Mouse (Mus musculus): ENCODE results near the gene Bfsp1. TPM values are rescaled to one million over a fixed set of nuclear protein-coding genes. Genes with fewer than 3 reads are reported as not detected.

Gene Bfsp1
- polyA plus RNA-seq, 1 experiment from 2014 or later, result 1.1 TPM

DNA sequence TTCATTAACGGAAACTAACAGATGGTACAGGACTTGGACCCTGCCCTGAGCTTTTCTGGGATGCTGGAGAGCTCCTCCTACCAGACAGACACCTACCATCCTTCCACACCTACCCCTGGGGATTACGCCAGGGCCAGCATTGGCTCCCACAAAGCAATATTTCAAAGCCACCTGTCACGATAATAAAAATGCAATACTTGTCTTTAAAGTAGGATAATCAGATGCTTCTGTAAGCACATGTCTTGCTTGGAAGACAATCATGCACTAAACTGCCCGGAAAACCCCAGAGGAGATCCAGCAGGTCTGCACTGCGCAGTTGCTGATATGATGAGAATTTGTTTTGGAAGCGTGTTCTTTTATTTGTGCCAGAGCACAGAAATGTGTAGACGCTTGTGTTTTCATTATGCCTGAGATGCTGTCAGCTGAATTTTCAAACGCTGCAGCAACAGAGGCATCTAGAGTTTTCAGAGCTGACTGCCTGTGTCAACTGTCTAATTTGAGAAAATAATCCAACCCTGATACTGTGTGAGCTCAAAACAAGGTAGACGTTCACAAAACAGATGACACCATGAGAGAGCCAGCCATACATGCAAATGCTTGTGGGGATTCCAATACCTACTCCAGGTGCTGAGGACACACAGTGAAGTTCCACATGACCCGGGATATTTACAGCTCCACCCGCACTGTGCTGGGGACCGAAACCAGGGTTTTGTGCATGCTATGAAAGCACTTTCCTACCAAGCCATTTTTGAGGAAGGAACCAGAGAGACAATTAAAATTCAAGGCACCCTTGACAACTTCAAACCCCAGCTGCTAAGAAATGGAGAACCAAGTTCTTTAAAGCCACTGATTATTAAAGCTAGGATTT, 11.4 kb downstream of the Bfsp1 start:
- Histone ChIP-seq H3K4me3 (replicated peaks) (no peak overlapping the region), H3K4me1 (replicated peaks) (no peaks in the 10 kb centered on the region), H3K27ac (no peak overlapping the region), H3K4me2 (replicated peaks) (no peak overlapping the region), H3K36me3 (no peaks in the 10 kb centered on the region), H3K9me3 (no peaks in the 10 kb centered on the region), H3K9ac (replicated peaks) (0 out of 2 replicates have a peak overlapping the region, but pooled peaks have one; percentile 28), H3K27me3 (no peaks in the 10 kb centered on the region)
- peak; percentile 51; the same call in 1 of the 2 replicates for ATAC-seq
- WGBS, result 84% methylated on average over 12 of the region's 12 CpGs

DNA sequence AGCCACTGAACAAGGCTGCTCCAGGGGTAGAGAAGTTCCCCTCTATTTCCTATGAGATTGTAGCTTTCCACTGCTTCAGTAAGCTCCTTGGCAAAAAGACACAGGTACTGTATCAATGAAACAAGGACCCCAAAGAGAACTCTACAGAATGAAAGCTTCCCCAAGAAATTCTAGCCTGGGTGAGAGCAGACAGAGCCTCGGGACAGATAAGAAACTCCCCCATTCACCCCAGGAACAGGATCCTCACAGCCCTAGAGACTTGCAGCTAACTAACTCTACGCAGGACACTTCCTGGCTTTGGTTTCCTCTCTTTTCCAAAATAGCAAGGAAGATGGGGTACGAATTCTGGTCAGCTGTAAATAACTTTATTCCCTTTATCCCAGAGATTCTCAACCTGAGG, 15.7 kb downstream of the Bfsp1 start:
- no peak overlapping the region for H3K9ac ChIP-seq (replicated peaks)
- WGBS, result 79% methylated on average over 3 of the region's 3 CpGs
- no peak for ATAC-seq
- H3K4me3 ChIP-seq (replicated peaks), result no peak overlapping the region
- no peaks in the 10 kb centered on the region for H3K36me3 ChIP-seq
- no peaks in the 10 kb centered on the region for H3K9me3 ChIP-seq
- no peak overlapping the region for H3K4me2 ChIP-seq (replicated peaks)
- H3K4me1 ChIP-seq (replicated peaks), result no peaks in the 10 kb centered on the region
- no peaks in the 10 kb centered on the region for H3K27me3 ChIP-seq
- H3K27ac ChIP-seq, result no peak overlapping the region

DNA sequence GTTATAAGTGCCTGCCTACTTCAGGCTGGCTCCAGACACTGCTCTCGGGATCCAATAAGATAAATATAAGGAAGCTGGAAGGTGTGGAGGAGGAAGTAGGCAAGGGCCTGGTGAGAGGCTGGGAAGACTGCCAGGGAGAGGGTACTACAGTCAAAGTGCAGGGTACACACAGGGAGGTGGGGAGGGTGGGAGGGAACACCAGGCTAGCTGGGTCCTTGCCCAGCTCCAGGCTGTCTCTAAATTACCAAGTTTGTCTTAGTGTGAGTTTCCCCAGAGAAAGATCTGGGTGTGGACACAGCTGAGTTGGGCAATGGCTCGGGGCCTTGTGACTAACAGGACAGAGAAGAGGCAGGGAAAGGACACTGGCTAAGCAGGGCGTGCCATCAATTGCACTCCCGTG, 16.2 kb downstream of the Bfsp1 start:
- Histone ChIP-seq H3K27ac (no peak overlapping the region), H3K27me3 (no peaks in the 10 kb centered on the region), H3K9me3 (no peaks in the 10 kb centered on the region), H3K36me3 (no peaks in the 10 kb centered on the region), H3K4me3 (replicated peaks) (no peak overlapping the region), H3K4me2 (replicated peaks) (no peak overlapping the region), H3K4me1 (replicated peaks) (no peaks in the 10 kb centered on the region), H3K9ac (replicated peaks) (no peak overlapping the region)
- ATAC-seq, result no peak
- WGBS, result 81% methylated on average over 4 of the region's 4 CpGs

DNA sequence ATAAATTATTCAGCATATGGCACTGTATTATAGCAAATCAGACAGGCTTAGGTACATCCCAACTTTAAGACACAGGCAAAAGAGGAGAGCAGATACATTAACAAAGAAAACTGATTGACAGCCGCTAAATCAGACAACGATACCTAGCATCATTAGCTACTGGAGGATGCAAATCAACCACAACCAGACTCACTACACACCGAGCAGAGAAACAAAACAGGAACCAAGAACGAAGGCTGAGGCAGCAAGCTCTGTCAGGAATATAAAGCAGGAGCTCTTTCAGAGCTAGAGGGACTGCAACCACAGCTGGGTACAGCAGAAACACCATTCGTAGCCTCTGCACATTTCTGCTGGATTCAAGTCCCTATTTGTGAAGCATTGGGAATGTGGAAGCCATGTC, 18.2 kb downstream of the Bfsp1 start:
- no peaks in the 10 kb centered on the region for H3K36me3 ChIP-seq
- no peak overlapping the region for H3K4me2 ChIP-seq (replicated peaks)
- H3K27me3 ChIP-seq, result no peaks in the 10 kb centered on the region
- H3K27ac ChIP-seq, result no peak overlapping the region
- no peaks in the 10 kb centered on the region for H3K9me3 ChIP-seq
- H3K9ac ChIP-seq (replicated peaks), result no peak overlapping the region
- ATAC-seq, result no peak
- H3K4me1 ChIP-seq (replicated peaks), result no peaks in the 10 kb centered on the region
- WGBS, result 72% methylated on average over 5 of the region's 5 CpGs
- no peak overlapping the region for H3K4me3 ChIP-seq (replicated peaks)

DNA sequence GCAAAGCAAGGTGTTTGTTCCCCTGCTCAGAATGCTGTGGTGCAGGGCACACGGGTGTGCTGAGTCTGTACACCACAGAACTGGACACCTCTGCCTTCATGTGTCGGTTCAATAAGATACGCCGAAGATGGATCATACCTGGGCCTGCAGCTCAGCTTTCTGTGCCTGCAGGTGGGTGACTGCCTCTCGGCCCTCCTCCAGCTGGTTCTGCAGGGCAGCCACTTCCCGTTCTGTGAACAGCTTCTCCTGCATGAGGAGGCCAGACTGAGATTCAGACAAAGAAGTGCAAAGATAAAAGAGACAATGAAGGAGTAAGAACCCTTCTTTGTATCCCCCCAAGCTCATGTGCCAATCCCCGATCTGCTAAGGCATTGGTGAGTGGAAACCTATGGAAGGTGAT, 21.4 kb downstream of the Bfsp1 start:
- ATAC-seq, result no peak
- no peaks in the 10 kb centered on the region for H3K36me3 ChIP-seq
- peaks cover 3% of the 10 kb centered on the region; the same call in 1 of the 2 replicates for H3K4me1 ChIP-seq (replicated peaks)
- H3K27ac ChIP-seq, result no peak overlapping the region
- no peak overlapping the region for H3K9ac ChIP-seq (replicated peaks)
- H3K9me3 ChIP-seq, result no peaks in the 10 kb centered on the region
- H3K4me2 ChIP-seq (replicated peaks), result no peak overlapping the region
- no peak overlapping the region for H3K4me3 ChIP-seq (replicated peaks)
- 75% methylated on average over 7 of the region's 7 CpGs for WGBS
- no peaks in the 10 kb centered on the region for H3K27me3 ChIP-seq

DNA sequence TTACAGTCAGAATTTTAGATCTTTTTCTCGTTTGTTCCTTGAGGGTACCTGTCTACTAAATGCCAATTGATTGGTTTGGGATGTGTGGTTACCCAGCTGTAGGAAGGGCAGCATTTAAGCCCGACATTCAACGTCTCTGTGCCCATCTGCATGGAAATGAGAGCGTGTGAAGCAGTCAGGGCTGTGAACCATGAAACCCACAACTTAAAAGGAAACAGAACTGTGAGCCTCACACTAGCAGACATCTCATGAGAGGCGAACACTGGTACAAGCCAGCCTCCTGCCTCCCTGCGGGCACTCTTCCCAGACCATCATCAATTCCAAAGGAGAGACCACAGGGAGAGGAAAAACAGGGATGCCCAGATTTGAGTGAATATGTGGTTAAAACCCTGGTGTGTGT, 22.1 kb downstream of the Bfsp1 start:
- WGBS, result 78% methylated on average over 6 of the region's 6 CpGs
- Histone ChIP-seq H3K27ac (no peak overlapping the region), H3K9ac (replicated peaks) (no peak overlapping the region), H3K27me3 (no peaks in the 10 kb centered on the region), H3K4me2 (replicated peaks) (no peak overlapping the region), H3K4me3 (replicated peaks) (no peak overlapping the region), H3K36me3 (no peaks in the 10 kb centered on the region), H3K4me1 (replicated peaks) (peaks cover 3% of the 10 kb centered on the region; the same call in 1 of the 2 replicates), H3K9me3 (no peaks in the 10 kb centered on the region)
- no peak for ATAC-seq

DNA sequence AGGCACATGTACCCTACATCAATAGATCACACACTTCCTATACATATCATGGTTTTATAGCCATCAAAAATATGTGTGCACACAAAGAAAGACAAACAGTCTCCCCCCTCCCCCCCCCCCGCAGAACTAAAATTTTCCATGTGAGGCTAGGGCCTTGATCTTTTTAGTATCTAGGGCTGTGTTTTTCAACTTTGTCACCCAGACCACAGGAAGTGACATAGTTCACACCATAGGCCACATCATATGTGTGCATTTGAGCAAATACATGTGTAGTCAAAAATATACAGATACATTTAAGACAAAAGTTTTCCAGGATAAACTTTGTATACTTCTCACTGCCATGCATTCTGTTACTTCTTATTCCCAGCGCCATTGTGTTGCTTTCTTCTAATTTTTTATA, 23.5 kb downstream of the Bfsp1 start:
- no peak overlapping the region for H3K4me3 ChIP-seq (replicated peaks)
- no peak overlapping the region for H3K9ac ChIP-seq (replicated peaks)
- H3K27ac ChIP-seq, result no peak overlapping the region
- no peaks in the 10 kb centered on the region for H3K36me3 ChIP-seq
- no peaks in the 10 kb centered on the region for H3K27me3 ChIP-seq
- no peaks in the 10 kb centered on the region for H3K9me3 ChIP-seq
- ATAC-seq, result no peak
- WGBS, result 91% methylated on average over 2 of the region's 2 CpGs
- peaks cover 3% of the 10 kb centered on the region; the same call in 1 of the 2 replicates for H3K4me1 ChIP-seq (replicated peaks)
- H3K4me2 ChIP-seq (replicated peaks), result no peak overlapping the region

DNA sequence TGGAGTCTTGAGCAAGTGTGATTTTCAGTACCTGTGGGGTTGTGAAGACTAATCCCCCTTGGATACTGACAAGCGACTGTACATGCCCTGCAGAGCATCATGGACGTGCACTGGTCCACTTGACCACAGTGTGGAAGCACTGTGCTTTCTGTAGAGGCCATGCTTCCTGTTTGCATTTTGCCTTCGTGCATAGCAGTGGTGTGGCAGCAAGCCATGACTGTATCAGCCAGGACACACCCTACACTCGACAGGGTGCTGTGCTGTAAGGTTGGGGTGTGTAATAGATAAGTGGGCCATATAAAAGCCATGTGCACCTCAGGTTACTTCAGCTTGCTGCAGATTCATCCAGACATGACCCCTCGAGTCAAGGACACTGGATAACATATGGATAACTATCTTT, 24.3 kb downstream of the Bfsp1 start:
- no peaks in the 10 kb centered on the region for H3K36me3 ChIP-seq
- 76% methylated on average over 5 of the region's 5 CpGs for WGBS
- H3K9ac ChIP-seq (replicated peaks), result no peak overlapping the region
- no peak overlapping the region for H3K4me2 ChIP-seq (replicated peaks)
- no peaks in the 10 kb centered on the region for H3K27me3 ChIP-seq
- ATAC-seq, result no peak
- peaks cover 3% of the 10 kb centered on the region; the same call in 1 of the 2 replicates for H3K4me1 ChIP-seq (replicated peaks)
- no peaks in the 10 kb centered on the region for H3K9me3 ChIP-seq
- no peak overlapping the region for H3K27ac ChIP-seq
- no peak overlapping the region for H3K4me3 ChIP-seq (replicated peaks)

DNA sequence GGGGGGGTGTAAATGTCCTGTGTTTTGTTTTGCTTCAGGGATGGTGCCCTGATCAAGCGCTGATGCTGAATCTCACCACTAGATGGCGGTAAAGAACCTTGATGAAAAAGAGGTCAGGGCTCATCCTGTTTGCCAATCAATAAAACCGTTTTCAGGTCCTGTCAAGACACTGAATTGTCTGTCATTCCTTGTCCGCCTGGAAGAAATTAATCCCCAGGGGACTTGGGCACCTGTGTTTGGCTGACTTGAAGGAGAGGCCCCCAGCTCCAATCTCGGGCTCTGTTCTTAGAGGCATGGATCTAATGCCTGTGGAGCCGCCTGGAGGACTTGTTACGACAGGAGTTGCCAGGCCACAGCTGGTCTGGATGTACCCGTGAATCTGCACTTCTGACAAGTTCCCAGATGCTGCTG, 25.7 kb downstream of the Bfsp1 start:
- no peaks in the 10 kb centered on the region for H3K9me3 ChIP-seq
- H3K4me1 ChIP-seq (replicated peaks), result peaks cover 3% of the 10 kb centered on the region; the same call in 1 of the 2 replicates
- no peaks in the 10 kb centered on the region for H3K27me3 ChIP-seq
- no peaks in the 10 kb centered on the region for H3K36me3 ChIP-seq
- H3K4me2 ChIP-seq (replicated peaks), result peak overlapping the region; percentile 54
- WGBS, result 1% methylated on average over 8 of the region's 8 CpGs
- no peak overlapping the region for H3K27ac ChIP-seq
- H3K9ac ChIP-seq (replicated peaks), result no peak overlapping the region
- peak; percentile 76 for ATAC-seq
- H3K4me3 ChIP-seq (replicated peaks), result 0 out of 2 replicates have a peak overlapping the region, but pooled peaks have one; percentile 16

DNA sequence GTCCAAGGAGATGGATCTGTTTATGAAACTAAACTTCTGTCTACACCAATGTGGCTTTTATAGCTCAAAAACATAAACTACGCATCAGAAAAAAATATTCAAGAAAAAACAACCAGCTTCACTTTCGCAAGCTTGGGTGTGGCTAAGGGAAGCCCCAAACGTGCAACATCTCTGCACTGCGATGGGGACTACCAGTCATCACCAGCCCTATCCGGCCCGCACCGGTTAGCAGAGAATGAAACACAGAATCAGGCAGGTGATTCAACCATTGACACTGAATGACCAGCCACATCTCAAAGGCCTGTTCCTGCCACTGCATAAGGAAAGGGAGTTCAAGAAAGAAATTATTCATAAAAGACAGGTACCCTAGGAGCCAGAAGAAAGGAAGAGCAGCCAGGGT, 27.2 kb downstream of the Bfsp1 start:
- ATAC-seq, result no peak
- H3K9ac ChIP-seq (replicated peaks), result no peak overlapping the region
- H3K4me2 ChIP-seq (replicated peaks), result no peak overlapping the region
- no peaks in the 10 kb centered on the region for H3K36me3 ChIP-seq
- no peaks in the 10 kb centered on the region for H3K27me3 ChIP-seq
- H3K4me1 ChIP-seq (replicated peaks), result peaks cover 3% of the 10 kb centered on the region; the same call in 1 of the 2 replicates
- H3K4me3 ChIP-seq (replicated peaks), result no peak overlapping the region
- 89% methylated on average over 7 of the region's 7 CpGs for WGBS
- H3K27ac ChIP-seq, result no peak overlapping the region
- no peaks in the 10 kb centered on the region for H3K9me3 ChIP-seq

DNA sequence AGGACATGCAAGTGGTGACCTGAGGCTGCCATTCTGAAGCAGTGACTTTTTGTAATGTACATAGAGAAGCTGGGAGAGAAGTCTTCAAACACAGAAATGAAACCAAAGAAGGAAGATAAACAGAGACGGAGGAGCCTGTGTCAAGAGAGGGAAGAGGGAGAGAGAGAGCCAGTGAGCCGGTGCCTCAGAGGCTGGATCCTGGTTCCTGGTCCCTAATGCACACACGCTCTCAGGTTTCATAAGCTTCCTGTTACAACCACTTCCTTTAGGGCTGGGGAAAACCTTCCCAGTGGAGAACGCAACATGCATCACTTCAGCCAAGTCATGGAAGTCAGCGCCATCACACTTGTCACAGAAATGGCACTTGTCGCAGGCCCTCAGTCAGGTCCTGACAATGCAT, 28.9 kb downstream of the Bfsp1 start:
- ATAC-seq, result no peak
- Histone ChIP-seq H3K4me3 (replicated peaks) (no peak overlapping the region), H3K4me1 (replicated peaks) (peaks cover 3% of the 10 kb centered on the region; the same call in 1 of the 2 replicates), H3K36me3 (no peaks in the 10 kb centered on the region), H3K9me3 (no peaks in the 10 kb centered on the region), H3K9ac (replicated peaks) (no peak overlapping the region), H3K27me3 (no peaks in the 10 kb centered on the region), H3K27ac (no peak overlapping the region), H3K4me2 (replicated peaks) (no peak overlapping the region)
- 86% methylated on average over 6 of the region's 6 CpGs for WGBS

DNA sequence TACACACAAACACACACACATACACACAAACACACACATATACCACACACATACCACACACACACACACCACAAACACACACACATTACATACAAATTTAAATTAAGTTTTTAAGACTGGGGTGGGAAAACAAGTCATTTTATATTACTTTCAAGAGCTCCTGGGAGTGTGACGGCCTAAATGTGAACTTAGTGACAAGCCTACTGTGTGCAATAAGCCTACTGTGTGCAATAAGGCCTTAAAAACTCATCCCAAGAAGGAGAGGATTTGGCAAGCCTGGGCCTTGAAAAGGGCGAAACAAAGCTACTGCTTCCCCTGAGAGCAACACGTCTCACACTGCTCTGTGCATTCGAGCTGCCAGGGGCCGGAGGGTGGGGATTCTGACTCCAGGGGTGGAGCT, 30.3 kb downstream of the Bfsp1 start:
- Histone ChIP-seq H3K36me3 (no peaks in the 10 kb centered on the region), H3K9ac (replicated peaks) (no peak overlapping the region), H3K27me3 (no peaks in the 10 kb centered on the region), H3K4me1 (replicated peaks) (peaks cover 3% of the 10 kb centered on the region; the same call in 1 of the 2 replicates), H3K9me3 (no peaks in the 10 kb centered on the region), H3K27ac (no peak overlapping the region), H3K4me3 (replicated peaks) (no peak overlapping the region), H3K4me2 (replicated peaks) (no peak overlapping the region)
- ATAC-seq, result no peak
- WGBS, result 71% methylated on average over 5 of the region's 5 CpGs
